Mouse (Mus musculus): Measurements from ENCODE around the gene Lyzl4. TPM values are rescaled to one million over a fixed set of nuclear protein-coding genes. Genes with fewer than 3 reads are reported as not detected.

The Lyzl4 gene
- polyA plus RNA-seq, 1 experiment = 1.6 TPM

GRCm38 (mm10) chr9:121675011-121675410 is 33.1 kb upstream of the Lyzl4 start:
- no peaks in the 10 kb centered on the region for H3K4me1 ChIP-seq (ENCODE audit: control insufficient read depth, insufficient read depth, low read length)
- TF ChIP-seq POLR2A (IDR thresholded peaks at IDR 0.05; ENCODE audit: extremely low read depth, insufficient read depth, low read length) = no peak
- TF ChIP-seq CTCF (IDR thresholded peaks at IDR 0.05; ENCODE audit: extremely low read depth, insufficient read depth, low read length) = no peak

GRCm38 (mm10) chr9:121673716-121674115 is 31.8 kb upstream of the Lyzl4 start:
- H3K27ac ChIP-seq (ENCODE audit: insufficient read depth, low read length) = no peak overlapping the region
- no peaks in the 10 kb centered on the region for H3K4me1 ChIP-seq (ENCODE audit: control insufficient read depth, insufficient read depth, low read length)
- no peak for TF ChIP-seq POLR2A (IDR thresholded peaks at IDR 0.05; ENCODE audit: extremely low read depth, insufficient read depth, low read length)
- TF ChIP-seq CTCF (IDR thresholded peaks at IDR 0.05; ENCODE audit: extremely low read depth, insufficient read depth, low read length) = no peak
- no peak overlapping the region for H3K4me3 ChIP-seq (ENCODE audit: insufficient read depth, low read length)

More at GRCm38 (mm10) chr9:121675011-121675410, 33.1 kb upstream of the Lyzl4 start:
- H3K27ac ChIP-seq (ENCODE audit: insufficient read depth, low read length) = no peak overlapping the region
- H3K4me3 ChIP-seq (ENCODE audit: insufficient read depth, low read length) = no peak overlapping the region

GRCm38 (mm10) chr9:121672311-121672710 is 30.4 kb upstream of the Lyzl4 start:
- Histone ChIP-seq H3K27ac (ENCODE audit: insufficient read depth, low read length) (no peak overlapping the region), H3K4me3 (ENCODE audit: insufficient read depth, low read length) (no peak overlapping the region), H3K4me1 (ENCODE audit: control insufficient read depth, insufficient read depth, low read length) (0 out of 2 replicates have a peak, but pooled peaks cover 2% of the 10 kb centered on the region)
- no peak for TF ChIP-seq POLR2A (IDR thresholded peaks at IDR 0.05; ENCODE audit: extremely low read depth, insufficient read depth, low read length)
- no peak for TF ChIP-seq CTCF (IDR thresholded peaks at IDR 0.05; ENCODE audit: extremely low read depth, insufficient read depth, low read length)

- no peak for TF ChIP-seq POLR2A (IDR thresholded peaks at IDR 0.05; ENCODE audit: extremely low read depth, insufficient read depth, low read length)
- TF ChIP-seq CTCF (IDR thresholded peaks at IDR 0.05; ENCODE audit: extremely low read depth, insufficient read depth, low read length) = peak; percentile 56
- H3K4me1 ChIP-seq (ENCODE audit: control insufficient read depth, insufficient read depth, low read length) = 0 out of 2 replicates have a peak, but pooled peaks cover 2% of the 10 kb centered on the region
- H3K27ac ChIP-seq (ENCODE audit: insufficient read depth, low read length) = no peak overlapping the region
- no peak overlapping the region for H3K4me3 ChIP-seq (ENCODE audit: insufficient read depth, low read length)
Observed at GRCm38 (mm10) chr9:121671300-121671699, 29.4 kb upstream of the Lyzl4 start.

GRCm38 (mm10) chr9:121669348-121669791 is 27.5 kb upstream of the Lyzl4 start:
- TF ChIP-seq POLR2A (IDR thresholded peaks at IDR 0.05; ENCODE audit: extremely low read depth, insufficient read depth, low read length) (no peak), CTCF (IDR thresholded peaks at IDR 0.05; ENCODE audit: extremely low read depth, insufficient read depth, low read length) (peak; percentile 22; the same call in 1 of the 2 replicates)
- Histone ChIP-seq H3K4me3 (ENCODE audit: insufficient read depth, low read length) (0 out of 2 replicates have a peak overlapping the region, but pooled peaks have one; percentile 0), H3K27ac (ENCODE audit: insufficient read depth, low read length) (no peak overlapping the region), H3K4me1 (ENCODE audit: control insufficient read depth, insufficient read depth, low read length) (0 out of 2 replicates have a peak, but pooled peaks cover 4% of the 10 kb centered on the region)

- no peak for TF ChIP-seq POLR2A (IDR thresholded peaks at IDR 0.05; ENCODE audit: extremely low read depth, insufficient read depth, low read length)
- TF ChIP-seq CTCF (IDR thresholded peaks at IDR 0.05; ENCODE audit: extremely low read depth, insufficient read depth, low read length) = no peak
- peaks cover 7% of the 10 kb centered on the region; the same call in 1 of the 2 replicates for H3K4me1 ChIP-seq (ENCODE audit: control insufficient read depth, insufficient read depth, low read length)
- no peak overlapping the region for H3K4me3 ChIP-seq (ENCODE audit: insufficient read depth, low read length)
- H3K27ac ChIP-seq (ENCODE audit: insufficient read depth, low read length) = no peak overlapping the region
Observed at GRCm38 (mm10) chr9:121667822-121668221, 25.9 kb upstream of the Lyzl4 start.

GRCm38 (mm10) chr9:121666957-121667630 is 25.2 kb upstream of the Lyzl4 start:
- Histone ChIP-seq H3K4me1 (ENCODE audit: control insufficient read depth, insufficient read depth, low read length) (peaks cover 7% of the 10 kb centered on the region; the same call in 1 of the 2 replicates), H3K4me3 (ENCODE audit: insufficient read depth, low read length) (no peak overlapping the region), H3K27ac (ENCODE audit: insufficient read depth, low read length) (0 out of 2 replicates have a peak overlapping the region, but pooled peaks have one; percentile 4)
- TF ChIP-seq CTCF (IDR thresholded peaks at IDR 0.05; ENCODE audit: extremely low read depth, insufficient read depth, low read length) = no peak

- TF ChIP-seq CTCF (IDR thresholded peaks at IDR 0.05; ENCODE audit: extremely low read depth, insufficient read depth, low read length) = no peak
- TF ChIP-seq POLR2A (IDR thresholded peaks at IDR 0.05; ENCODE audit: extremely low read depth, insufficient read depth, low read length) = no peak
- Histone ChIP-seq H3K27ac (ENCODE audit: insufficient read depth, low read length) (no peak overlapping the region), H3K4me3 (ENCODE audit: insufficient read depth, low read length) (no peak overlapping the region), H3K4me1 (ENCODE audit: control insufficient read depth, insufficient read depth, low read length) (peaks cover 9% of the 10 kb centered on the region; the same call in 1 of the 2 replicates)
Observed at GRCm38 (mm10) chr9:121664104-121664503, 22.2 kb upstream of the Lyzl4 start.

- peaks cover 9% of the 10 kb centered on the region; the same call in 1 of the 2 replicates for H3K4me1 ChIP-seq (ENCODE audit: control insufficient read depth, insufficient read depth, low read length)
- H3K27ac ChIP-seq (ENCODE audit: insufficient read depth, low read length) = no peak overlapping the region
- TF ChIP-seq POLR2A (IDR thresholded peaks at IDR 0.05; ENCODE audit: extremely low read depth, insufficient read depth, low read length) (no peak), CTCF (IDR thresholded peaks at IDR 0.05; ENCODE audit: extremely low read depth, insufficient read depth, low read length) (no peak)
- H3K4me3 ChIP-seq (ENCODE audit: insufficient read depth, low read length) = no peak overlapping the region
Observed at GRCm38 (mm10) chr9:121663467-121663866, 21.6 kb upstream of the Lyzl4 start.

GRCm38 (mm10) chr9:121659791-121660190 is 17.9 kb upstream of the Lyzl4 start:
- no peak for TF ChIP-seq POLR2A (IDR thresholded peaks at IDR 0.05; ENCODE audit: extremely low read depth, insufficient read depth, low read length)
- no peak for TF ChIP-seq CTCF (IDR thresholded peaks at IDR 0.05; ENCODE audit: extremely low read depth, insufficient read depth, low read length)
- Histone ChIP-seq H3K27ac (ENCODE audit: insufficient read depth, low read length) (no peak overlapping the region), H3K4me3 (ENCODE audit: insufficient read depth, low read length) (no peak overlapping the region), H3K4me1 (ENCODE audit: control insufficient read depth, insufficient read depth, low read length) (peaks cover 4% of the 10 kb centered on the region; the same call in 1 of the 2 replicates)
